Mouse (Mus musculus) ES-Bruce4 (cell line): ENCODE data around the gene Arhgap29.

Experiments used
- CTCF ChIP-seq: IDR thresholded peaks from one replicate; pipeline ENCODE4 v1.8.1; 2011; ENCODE audit warnings: low read depth, low read length
- EP300 ChIP-seq: IDR thresholded peaks from 2 replicates; pipeline ENCODE4 v1.6.1; 2011; ENCODE audit warnings: low read depth, low read length; ENCODE audit not compliant: insufficient read depth

DNA sequence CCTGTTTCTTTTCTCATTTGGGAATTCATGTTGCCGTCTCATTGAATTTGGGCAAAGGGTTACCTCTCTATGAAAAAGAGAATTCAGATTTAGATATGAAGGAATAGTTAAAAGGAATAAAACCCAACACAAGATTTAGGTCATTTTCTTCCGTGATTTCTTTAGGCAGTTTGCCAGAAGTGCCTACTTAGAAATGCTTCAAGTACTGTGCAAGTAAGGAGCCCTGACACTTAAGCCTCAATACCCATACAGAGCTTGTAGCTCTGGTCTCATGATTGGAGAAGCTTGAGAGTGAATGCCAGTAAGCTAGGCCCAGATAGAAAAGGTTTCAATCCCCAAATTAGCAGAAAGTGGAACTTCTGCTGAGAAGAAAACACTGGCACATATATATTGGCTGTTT is 2.1 kb downstream of the Arhgap29 start:
- TF ChIP-seq EP300 (no peak), CTCF (no peak)
